Mouse (Mus musculus) lung, postnatal 0 days (tissue): ENCODE measurements around the gene Gm33543.

Experiments
- CTCF ChIP-seq: IDR thresholded peaks from 2 replicates; pipeline ENCODE4 v1.5.1; 2016; ENCODE audit warnings: antibody characterized with exemption, mild to moderate bottlenecking
- EP300 ChIP-seq: IDR thresholded peaks from 2 replicates; pipeline ENCODE4 v1.6.1; 2016; ENCODE audit warnings: antibody characterized with exemption, mild to moderate bottlenecking, control low read depth

DNA sequence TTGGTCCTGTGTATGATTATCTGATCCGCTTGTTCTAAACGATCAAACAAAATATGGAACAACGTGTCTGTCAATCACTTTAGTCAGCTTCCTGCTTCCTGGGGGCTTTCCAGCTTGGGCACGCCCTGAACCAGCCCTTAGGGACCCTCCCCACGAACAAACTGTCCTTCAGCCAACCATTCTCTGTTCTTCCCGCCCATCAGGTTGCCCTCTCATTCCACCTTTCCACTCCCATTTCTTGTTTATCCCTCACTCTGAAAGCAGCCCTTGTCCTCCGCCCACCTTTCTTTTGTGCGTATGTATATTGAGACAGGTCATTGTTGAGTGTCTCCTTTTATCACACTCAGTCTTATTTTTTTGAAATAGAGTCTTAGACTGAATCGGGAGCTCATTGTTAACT is 49.4 kb upstream of the Gm33543 start:
- TF ChIP-seq CTCF = no peak
- no peak for TF ChIP-seq EP300
